Mouse (Mus musculus): ENCODE data around the gene Diaph3. TPM values are rescaled to one million over a fixed set of nuclear protein-coding genes. Genes with fewer than 3 reads are reported as not detected.

The Diaph3 gene
- total RNA-seq, 2 experiments from 2014 or later, result 0.16 to 0.24 TPM

- DNase-seq (ENCODE audit: low spot score), result no peak
These were observed 293.8 kb downstream of the Diaph3 start for GRCm38 (mm10) chr14:86847154-86847810.

GRCm38 (mm10) chr14:86844075-86844474 is 297.0 kb downstream of the Diaph3 start:
- no peak for DNase-seq (ENCODE audit: low spot score)

GRCm38 (mm10) chr14:86837642-86838041 is 303.4 kb downstream of the Diaph3 start:
- DNase-seq (ENCODE audit: low spot score), result no peak

- DNase-seq (ENCODE audit: low spot score), result no peak
These were observed 306.2 kb downstream of the Diaph3 start for GRCm38 (mm10) chr14:86834851-86835250.

DNA sequence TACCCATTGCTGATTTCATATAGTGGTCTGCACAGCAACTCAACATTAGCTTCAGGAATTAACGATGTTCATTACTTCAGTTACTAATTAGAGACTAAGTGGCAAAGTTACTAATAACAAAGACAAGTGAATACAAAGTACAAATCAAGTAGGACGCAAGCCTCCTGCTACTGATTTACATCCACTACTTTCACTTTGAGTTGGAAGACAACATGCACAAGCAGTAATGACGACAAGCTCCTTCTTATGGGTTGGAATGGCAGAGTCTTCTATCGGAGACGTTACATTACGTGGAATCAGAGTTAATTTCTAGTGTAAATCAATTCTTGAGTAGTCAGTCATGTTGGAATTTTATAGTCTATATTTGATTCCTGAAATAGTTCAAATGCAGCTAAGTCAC is 306.8 kb downstream of the Diaph3 start:
- no peak for DNase-seq (ENCODE audit: low spot score)

DNA sequence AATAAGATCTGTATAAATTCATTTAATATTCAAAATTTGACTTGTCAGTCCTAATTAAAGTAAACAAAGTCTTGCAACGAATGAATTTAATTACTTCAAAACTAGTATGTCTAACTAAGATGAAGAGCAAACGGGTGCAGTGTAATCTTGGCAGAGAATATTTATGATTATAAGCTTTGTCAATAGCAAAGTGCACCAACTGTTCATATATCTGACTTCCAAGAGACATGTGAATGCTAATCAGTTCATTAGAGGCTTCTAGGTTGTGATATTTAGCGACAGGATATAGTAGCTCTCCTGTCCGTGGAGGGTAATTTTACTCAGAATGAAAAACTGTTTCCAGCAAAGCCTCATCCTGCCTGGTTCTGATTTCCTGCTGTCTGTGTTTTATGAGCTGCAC is 308.0 kb downstream of the Diaph3 start:
- DNase-seq (ENCODE audit: low spot score), result no peak

DNA sequence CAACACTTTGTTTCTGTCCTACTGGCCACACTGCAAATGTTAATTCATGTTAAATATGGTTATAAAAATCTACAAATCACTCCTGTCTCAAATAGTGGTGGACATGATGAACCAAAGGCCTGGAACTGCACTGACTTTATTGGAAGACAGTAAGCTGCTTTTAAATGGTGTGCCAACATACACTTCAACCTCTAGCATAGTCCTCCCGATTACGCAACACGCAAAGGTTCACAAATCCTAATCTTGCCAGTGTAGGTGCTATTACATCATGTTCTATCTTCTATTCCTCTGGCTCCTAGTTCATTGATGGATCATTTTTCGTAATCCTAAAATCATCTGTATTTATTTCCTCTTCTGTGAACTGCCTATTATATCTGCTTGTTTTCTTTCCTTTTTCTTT is 324.8 kb downstream of the Diaph3 start:
- no peak for DNase-seq (ENCODE audit: low spot score)

- no peak for DNase-seq (ENCODE audit: low spot score)
These were observed 352.0 kb downstream of the Diaph3 start for GRCm38 (mm10) chr14:86788880-86789641.

DNA sequence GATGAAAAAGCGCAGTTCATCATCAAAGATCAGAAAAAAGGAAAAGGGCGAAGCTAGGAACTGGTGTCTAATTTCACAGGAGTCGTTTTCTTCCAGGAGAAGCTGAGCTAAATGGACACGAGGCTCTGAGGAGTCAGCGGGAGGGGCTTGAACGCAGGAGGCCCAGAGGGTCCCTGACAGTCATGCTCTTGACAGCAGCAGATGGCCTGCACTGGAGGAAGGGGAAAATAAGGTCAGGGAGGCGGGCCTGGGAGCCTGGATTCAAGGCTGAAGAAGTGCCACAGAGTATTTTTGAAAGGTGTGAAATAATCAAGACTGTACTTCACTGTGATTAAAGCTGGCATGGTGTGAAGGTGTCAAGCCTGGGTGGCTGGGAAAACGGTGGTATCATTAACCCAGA is 354.2 kb downstream of the Diaph3 start:
- no peak for DNase-seq (ENCODE audit: low spot score)

DNA sequence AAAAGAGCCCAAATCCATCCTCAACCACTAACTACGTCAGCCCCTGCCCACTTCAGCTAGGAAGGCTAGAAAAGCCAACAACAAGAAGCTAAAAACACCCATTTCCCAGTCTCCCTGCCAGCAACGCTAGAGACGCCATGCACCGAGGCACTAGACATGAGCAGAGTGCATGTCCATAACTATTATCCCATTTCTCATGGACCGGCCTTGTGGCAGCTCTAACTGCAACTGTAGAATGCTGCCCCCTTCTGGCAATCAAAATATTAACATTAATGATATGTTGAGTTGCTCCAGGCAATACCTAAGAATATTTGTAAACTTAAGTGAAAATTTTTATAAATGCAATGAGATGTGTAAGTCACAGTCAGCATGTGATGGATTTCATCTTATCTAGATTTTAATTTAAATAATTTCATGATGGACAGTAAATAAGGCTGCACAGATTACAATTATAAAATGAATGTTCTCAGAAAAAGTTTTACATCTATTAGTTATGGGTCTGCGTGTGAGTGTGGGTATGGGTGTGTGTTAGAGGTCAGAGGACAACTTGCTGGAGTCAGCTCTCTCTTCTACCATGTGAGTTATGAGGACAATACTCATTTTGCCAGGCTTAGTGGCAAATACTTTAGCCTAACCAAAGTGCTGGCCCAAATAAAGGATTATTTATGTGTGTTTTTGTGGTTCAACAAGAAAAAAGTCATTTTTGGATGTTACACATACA is 359.3 kb downstream of the Diaph3 start:
- DNase-seq (ENCODE audit: low spot score), result peak; percentile 5

DNA sequence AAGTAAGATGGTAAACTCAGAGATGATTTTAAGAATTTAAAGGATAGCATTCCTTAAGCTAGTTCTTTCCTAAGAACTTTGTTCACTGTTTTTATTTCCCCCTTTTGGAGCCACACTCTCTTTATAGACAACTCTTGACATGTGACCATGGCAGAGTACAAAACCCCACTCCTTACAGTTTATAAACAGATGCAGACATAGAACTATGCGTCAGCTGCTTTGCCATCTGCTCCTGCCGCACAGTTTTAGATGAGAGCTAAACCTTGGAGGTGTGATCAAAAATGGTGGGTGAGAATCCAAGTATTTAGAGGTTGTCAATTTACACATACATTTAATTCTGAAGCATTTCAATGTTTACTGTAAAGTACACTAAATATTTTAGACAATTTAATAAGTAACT is 367.7 kb downstream of the Diaph3 start:
- no peak for DNase-seq (ENCODE audit: low spot score)

- DNase-seq (ENCODE audit: low spot score), result no peak
These were observed 368.6 kb downstream of the Diaph3 start for GRCm38 (mm10) chr14:86772176-86773150.

- DNase-seq (ENCODE audit: low spot score), result no peak
These were observed 376.7 kb downstream of the Diaph3 start for GRCm38 (mm10) chr14:86764286-86764685.

DNA sequence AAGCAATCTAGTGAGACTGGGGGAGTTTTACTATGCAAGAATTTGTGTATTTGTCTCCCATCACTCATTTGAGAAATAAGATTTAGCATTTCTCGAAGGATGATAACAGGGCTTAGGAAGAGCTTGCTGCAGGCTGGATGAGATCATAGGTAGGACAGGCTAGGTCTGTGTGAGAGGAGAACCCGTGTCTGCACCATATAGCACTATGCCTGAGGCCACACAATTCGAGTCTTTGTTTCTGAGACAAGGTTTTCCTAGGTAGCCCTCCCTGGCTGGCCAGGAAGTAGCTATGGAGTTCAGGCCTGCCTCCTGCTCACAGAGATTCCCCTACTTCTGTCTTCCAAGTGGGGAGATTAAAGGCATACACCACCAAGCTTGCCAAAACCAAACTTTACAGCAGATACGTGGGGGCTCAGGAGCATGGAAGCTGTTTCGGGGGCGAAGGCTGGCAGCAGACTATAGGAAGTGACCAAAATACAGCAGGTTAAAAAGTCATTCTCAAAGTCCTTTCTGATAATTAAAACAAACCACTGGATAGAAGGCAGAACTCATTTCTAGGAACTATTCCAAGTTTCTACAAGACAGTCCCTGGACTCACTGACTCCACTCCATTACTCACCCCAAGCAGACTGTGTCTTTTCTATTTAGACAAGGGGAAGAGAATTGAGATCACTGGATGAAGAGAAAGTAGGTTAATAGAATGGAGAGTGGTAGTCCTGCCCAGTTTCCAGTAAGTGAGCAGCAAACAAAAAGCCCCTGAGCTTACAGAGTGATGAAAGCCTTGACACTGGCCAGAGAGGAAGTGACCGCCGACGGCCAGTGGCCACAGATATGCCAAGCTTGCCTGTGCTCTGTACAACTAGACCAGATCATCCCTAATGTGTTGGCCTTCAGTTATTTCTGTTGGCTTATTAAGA is 383.2 kb downstream of the Diaph3 start:
- DNase-seq (ENCODE audit: low spot score), result no peak

DNA sequence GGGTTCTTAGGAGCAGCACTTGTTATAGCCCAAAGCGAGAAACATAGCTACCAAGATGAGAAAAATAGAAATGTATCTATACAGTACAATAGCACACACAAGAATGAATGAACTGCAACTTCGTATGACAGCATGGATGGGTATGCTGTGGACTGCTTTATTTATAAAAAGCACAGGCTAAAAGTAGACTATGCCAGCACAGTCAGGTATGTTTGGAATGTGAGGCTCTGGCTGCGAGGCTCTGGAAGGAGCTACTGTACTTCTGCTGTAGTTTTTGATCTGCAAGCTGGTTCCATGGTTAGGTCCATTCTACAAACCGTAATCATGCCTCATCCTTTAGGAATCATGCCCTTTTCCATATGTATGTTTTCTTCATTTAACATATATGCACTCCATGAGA is 383.9 kb downstream of the Diaph3 start:
- no peak for DNase-seq (ENCODE audit: low spot score)

DNA sequence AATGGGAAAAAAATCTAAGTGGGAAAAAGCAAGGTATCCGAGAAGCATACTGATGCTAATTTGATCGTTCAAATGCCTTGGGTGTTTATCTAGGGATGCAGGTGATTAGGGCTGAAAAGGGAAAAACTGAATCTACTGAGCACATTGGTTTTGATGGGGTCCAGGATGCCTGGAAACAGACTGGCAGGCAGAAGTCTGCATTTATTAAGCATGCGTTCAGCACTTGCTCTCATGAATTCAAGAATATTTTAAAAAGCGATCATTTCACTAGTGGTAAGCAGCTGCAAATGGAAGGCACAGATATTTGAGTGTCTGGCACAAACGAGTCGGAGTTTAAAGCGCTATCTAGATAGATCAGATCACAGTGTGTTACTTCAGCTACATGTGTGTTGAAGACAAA is 390.7 kb downstream of the Diaph3 start:
- DNase-seq (ENCODE audit: low spot score), result no peak

DNA sequence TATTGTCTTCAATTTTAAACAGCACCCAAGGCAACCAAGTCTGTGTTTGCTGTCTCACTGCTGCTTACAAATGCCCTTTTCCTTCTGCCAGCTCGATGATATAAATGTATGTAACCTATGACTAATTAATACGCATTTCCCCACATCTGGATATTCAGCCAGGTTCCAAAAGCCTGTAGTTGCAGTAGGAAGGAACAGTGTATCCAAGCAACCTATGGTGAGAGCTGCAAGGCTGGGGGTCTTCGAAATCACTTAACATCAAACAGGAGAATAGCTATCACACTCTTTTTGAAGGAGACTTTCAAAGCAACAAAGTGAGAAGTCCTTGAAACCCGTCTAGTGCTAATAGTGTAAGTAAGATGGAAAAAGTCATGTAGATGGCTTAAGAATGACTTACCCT is 391.6 kb downstream of the Diaph3 start:
- no peak for DNase-seq (ENCODE audit: low spot score)

DNA sequence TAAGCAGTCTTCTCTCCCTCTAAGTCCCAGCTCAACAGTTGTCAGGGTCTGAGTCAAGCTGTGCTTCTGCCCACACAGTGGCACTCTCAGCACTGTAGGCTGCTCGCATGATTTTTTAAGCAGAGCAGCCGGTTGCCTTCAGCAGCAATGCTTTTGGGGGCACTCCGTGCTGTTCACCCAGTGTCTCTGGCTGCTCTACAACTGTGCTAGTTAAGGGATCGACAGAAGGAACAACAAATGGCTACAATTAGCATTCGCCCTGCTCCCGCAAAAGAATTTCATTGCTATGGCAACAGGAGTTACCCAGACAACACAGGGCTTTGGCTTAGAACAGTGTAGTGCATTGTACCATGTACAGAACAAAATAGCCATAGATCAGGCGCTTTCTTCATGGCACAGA is 392.2 kb downstream of the Diaph3 start:
- DNase-seq (ENCODE audit: low spot score), result no peak

GRCm38 (mm10) chr14:86744523-86744922 is 396.5 kb downstream of the Diaph3 start:
- DNase-seq (ENCODE audit: low spot score), result no peak

- DNase-seq (ENCODE audit: low spot score), result no peak
These were observed 399.0 kb downstream of the Diaph3 start for GRCm38 (mm10) chr14:86741855-86742531.
